Mouse (Mus musculus): ENCODE results near the gene Btbd11.

The Btbd11 gene

DNA sequence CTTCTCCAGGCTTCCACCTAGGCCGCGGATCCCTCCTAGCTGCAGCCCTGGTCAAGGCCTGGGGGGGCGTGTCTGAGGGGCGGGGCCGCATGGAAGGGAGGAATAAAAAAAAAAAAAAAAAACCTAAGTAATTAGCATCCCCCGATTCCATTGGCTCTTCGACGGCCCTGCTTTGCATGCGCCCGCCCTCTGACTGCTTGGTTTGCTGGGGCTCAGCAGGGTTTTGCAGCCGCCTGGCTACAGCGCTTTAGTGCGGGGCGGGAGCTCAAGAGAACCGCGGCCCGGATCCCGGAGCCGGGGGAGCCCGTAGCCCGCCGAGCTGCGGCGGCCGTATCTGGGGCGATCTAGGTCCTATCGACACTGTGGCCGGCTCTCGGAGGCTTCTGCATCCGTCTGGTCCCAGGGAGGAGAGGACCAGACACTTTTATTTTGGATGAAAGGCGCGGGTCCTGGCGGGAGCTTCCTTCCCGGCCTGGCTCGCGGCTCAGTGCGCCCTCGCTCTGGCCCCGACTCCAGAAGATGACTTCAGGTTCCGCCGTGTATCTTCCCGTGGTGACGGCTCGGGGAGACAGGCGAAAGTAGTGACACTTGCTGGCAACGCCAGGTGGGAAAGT, at the start of gene Btbd11:
Gene Btbd11 (plus strand): TSS at position 210 of the 614 bp plus-strand sequence.
- peak; percentile 96 to 97 for DNase-seq

DNA sequence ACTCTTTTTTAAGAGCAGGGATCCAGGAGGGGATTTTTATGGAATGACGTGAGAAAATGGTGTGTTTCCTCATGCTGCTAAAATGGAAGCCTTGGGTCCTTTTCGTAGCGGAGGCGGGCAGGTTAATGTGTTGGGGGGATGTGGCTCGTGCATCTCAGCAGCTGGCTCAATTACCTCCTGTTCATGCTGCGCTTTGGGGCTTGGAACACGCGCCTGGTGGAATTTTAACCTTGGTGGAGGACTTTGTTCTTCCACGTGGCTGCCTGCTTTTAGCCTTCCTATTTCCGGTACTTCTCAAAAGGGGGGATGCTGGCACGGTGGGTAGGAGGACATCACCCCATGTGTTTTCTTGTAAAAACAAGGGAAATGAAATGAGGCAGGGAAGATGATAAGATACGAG, 47.9 kb upstream of the Btbd11 start:
- peak; percentile 50 to 67 for DNase-seq

DNA sequence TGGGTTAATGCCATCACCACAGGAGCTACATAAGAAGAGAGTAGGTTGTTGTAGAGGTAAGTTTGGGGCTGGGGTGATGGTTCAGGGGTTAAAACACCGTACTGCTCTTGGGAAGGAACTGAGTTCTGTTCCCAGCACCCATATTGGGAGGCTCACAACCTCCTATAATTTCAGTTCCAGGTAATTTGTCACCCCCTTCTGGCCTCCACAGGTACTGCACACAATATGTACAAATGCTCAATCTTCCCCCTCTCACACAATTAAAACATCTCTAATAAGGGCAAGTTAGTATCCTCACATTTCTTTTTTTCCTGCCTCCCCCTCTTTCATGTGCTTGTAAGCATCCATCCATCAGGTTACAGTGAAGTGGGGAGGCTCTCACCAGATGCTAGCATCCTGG, 44.7 kb upstream of the Btbd11 start:
- DNase-seq, result no peak

DNA sequence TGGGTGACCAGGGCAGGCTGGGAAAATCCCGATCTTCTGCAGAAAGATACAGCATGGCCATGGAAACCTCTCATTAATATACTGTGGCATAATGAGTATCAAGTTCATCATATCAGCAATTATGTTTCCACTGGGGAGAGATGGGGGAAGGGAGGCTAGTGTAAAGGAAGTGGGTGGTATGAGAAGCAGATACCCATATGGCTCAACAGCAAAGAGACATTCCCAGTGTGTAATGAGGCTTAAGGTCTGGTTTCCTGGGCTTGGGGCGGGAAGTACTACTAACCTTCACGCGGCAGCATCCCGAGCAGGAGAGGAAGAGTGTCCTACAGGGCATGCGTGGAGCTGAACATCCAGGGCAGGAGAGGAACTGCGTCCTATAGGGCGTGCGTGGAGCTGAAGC, 39.4 kb upstream of the Btbd11 start:
- DNase-seq, result no peak

DNA sequence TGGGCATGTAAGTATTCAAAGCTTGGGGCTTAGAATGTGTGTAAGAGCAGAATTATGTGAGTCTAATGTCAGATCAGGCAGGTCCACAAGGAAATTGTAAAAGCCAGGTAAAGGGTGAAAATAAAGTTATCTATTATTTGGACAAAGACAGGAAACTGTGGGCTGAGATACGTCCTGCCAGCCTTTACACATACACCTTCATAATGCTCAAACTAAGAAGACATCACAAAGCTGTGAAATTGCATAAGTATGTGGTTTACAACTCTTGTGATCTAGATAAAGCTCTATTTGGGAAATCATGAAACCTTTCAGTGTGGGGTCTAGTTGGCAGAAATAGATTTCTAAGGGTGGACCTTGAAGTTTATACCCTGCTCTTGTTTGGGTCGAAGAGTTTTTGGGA, 34.1 kb upstream of the Btbd11 start:
- DNase-seq, result no peak

DNA sequence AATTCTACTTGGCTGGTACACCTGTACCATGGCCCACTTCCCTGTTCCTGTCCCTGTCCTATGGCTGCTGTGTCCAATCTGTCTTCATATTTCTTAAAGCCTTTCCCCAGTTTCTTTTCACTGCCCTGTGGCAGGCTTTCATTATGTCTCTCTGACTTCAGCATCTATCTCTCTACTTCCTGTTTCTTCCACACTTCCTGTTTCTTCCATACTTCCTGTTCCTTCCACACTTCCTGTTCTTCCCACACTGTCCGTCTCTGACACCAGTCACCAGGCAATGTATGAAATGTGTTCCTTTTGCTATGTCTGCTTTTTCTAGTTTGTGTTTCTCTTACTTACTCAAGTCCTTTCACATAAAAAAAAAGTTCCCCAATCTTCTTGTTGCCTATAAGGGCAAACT, 32.3 kb upstream of the Btbd11 start:
- no peak for DNase-seq

DNA sequence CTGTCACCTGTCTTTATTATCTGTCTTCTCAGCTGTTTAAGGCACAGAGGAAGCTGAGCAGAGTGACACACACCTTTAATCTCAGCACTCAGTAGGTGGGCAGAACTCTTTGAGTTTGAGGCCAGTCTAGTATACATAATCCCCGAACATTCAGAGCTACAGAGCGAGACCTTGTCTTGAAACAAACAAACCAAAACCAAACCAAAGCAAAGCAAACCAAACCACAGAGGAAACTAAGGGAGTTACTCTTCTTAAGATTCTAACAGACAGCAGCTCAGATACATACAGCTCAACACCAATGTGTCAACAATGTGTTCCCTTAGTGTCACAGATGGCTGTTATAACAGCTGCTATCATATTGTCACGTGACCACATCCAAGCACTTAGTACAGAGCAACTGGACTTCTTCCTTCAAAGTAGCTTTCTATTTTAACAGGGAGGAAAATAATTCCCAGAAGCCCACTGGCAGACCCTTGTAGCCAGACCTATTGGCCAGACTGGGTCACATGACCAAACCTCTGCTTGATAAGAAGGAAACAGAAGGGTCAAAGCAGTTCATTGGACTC, 27.0 kb upstream of the Btbd11 start:
- no peak for DNase-seq

DNA sequence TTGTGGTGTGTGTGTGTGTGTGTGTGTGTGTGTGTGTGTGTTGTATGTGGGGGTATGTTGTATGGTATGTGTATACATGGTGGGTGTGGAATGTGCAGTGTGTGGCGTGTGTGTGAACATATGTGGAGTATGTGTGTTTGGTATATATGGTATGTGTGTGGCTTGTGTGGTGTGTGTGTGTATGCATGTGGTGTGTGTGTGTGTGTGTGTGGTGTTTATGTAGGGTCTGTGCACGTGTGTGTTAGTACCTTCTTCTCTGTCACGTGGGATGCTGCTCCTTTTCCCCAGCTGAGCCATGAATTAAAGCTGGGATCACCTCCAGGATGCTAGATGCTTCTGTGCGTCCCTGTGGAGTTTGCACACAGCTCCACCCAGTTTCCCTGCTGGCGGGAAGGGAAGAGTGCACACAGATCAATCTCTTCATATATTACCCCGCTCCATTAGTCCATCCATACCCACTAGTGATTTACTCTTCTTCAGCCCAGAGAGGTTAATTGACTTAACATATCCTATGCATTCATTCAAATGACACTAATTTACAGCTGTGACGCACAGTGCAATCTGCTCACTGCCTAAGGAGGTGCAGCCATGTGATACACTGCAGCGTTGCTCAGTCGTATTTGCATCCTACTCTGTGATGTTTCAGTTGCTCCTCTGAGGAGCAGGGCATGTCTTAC, 23.7 kb upstream of the Btbd11 start:
- DNase-seq, result no peak

DNA sequence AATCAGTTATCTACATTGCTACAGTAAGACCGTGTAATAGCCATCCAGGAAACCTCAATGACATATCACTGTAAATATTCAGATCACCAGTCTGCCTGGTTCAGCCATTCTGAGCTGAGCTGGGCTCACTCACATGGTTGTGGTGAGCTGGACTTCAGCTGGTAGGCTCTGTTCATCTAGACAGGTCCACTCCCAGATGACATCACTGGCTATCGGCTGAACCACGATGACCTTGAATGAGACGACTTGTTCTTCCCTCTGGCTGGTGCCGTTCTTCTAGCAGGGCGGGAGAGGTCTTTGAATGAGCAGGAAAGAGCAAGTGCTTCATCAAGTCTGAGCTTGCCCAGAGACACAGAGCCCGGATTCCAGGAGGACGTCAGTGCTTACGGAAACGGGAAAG, 19.7 kb upstream of the Btbd11 start:
- no peak for DNase-seq

DNA sequence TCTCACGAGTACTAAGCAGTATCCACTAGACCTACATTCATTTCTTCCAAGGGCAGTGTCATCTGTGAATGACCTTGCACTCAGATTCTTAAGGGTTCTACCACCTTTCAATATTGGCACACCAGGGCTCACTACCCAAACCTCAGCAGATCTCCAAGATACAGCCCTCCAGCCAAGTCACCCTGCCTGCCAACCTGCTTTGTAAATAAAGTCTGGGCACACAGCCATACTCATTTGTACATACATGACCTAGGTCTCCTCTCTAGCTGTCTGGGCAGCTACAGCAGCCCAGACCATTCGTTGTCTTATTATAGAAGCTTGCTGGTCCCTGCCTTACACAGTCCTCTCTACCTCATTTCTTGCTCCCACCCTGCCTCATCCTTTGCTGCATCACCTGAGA, 15.3 kb upstream of the Btbd11 start:
- no peak for DNase-seq

DNA sequence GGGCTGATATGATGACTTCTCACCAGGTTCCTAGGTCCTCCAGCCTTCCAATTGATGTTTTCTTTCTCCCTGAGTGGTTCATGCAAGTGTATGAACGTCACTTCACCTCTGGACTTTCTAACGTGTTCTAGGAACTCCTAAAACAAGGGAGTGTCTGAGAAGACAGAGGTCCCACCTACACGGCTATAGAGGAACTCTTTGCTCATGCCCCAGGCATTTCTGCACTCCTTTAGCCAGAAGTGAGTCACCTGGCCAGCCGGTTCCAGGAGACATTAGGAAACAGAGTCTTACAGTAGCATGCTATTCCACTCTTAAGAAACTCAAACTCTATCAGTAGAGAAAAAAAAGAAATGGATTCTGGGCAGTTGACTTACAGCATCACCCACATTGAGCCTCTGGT, 14.5 kb upstream of the Btbd11 start:
- no peak for DNase-seq

DNA sequence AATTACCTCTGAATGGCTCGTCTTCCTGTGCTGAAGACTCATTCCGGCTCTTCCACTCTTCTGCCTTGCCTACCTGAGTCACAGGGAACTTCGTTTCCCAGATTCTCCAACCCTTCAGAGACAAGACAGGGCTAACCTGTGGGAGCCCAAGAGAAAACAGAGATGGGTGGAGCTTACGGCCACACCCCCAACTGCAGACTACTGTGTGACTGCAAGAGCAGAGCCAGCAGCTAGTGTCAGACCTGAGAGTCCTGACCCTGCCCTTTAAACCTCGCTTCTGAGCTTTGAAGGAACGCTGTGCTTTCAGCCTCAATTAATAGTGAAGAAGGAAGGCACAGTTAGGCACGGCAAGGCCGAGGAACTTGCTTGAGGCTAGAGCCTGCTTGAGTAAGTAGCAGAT, 7.6 kb upstream of the Btbd11 start:
- DNase-seq, result peak; percentile 15 to 50

DNA sequence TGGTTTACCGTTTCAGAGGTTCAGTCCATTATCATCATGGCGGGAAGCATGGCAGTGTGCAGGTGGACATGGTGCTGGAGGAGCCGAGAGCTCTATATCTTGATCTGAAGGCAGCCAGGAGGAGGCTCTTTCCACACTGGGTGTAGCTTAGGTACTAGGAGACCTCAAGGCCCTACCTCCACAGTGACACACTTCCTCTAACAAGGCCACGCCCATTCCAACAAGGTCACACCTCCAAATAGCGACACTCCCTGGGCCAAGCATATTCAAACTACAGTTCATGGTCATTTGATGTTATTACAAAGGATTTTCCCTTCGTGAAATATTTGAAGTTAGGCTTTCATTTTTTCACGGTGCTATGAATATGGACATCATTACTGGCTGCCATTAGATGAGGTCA, 3.6 kb upstream of the Btbd11 start:
- DNase-seq, result no peak

DNA sequence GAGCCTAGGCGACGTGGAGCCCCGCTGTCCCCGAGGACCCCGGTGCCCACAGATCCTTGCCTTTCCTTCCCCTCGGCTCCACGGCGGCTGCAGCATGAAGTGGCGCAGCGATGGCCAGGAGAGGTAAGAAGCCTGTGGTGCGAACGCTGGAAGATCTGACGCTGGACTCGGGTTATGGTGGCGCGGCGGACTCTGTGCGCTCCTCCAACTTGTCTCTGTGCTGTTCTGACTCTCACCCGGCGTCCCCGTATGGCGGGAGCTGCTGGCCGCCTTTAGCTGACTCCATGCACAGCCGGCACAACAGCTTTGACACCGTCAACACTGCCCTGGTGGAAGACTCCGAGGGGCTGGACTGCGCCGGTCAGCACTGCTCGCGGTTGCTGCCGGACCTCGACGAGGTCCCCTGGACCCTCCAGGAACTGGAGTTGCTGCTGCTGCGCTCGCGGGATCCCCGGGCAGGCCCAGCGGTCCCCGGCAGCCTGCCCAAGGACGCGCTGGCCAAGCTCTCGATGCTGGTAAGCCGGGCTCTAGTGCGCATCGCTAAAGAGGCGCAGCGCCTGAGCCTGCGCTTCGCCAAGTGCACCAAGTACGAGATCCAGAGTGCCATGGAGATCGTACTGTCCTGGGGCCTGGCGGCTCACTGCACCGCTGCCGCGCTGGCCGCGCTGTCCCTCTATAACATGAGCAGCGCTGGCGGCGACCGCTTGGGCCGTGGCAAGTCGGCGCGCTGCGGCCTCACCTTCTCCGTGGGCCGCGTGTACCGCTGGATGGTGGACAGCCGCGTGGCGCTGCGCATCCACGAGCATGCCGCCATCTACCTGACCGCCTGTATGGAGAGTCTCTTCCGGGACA, 831 bp downstream of the Btbd11 start:
- peak; percentile 57 to 71 for DNase-seq

DNA sequence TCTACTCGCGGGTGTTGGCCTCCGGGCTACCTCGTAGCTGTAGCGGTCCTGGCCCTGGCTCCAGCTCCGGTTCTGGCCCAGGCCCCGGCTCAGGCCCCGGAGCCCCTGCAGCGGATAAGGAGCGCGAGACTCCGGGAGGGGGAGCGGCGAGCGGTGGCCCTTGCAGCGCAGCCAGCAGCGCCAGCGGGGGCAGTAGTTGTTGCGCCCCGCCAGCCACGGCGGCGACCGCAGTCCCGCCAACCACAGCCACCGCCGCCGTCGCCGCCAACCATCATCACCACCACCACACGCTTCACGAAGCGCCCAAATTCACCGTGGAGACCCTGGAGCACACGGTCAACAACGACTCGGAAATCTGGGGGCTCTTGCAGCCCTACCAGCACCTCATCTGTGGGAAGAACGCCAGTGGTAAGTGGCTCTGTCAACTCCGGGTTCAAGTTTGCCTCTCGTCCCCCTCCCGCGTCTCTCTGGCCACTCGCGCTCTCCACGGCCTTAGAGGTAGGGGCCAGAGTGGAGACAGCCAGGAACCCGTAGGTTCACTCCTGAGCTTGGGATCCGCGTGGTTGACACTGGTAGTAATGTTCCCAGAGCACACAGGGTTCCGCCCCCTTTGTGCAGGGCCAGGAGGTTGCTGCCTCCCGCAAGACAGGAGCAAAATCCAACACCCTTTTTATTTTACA, 1.6 kb downstream of the Btbd11 start:
- DNase-seq, result peak; percentile 47 to 52

DNA sequence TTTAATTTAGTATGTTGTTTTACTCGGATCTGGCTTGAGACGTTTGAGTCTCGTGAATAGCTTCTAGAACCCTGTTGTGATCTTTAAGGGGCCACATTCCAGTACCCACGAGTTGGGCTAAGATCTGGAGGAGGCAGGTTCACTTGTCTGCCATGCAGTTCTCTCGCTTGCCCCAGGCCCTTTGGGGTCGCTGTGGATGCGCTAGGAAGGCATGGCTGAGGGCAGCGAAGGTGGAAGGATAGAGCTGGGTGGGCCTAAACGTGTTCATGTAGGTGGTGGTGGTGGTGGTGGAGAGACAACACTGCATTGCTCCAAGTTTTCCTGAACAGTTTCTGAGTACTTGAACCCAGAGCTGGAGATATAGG, 2.1 kb downstream of the Btbd11 start:
- peak; percentile 71 to 80 for DNase-seq

DNA sequence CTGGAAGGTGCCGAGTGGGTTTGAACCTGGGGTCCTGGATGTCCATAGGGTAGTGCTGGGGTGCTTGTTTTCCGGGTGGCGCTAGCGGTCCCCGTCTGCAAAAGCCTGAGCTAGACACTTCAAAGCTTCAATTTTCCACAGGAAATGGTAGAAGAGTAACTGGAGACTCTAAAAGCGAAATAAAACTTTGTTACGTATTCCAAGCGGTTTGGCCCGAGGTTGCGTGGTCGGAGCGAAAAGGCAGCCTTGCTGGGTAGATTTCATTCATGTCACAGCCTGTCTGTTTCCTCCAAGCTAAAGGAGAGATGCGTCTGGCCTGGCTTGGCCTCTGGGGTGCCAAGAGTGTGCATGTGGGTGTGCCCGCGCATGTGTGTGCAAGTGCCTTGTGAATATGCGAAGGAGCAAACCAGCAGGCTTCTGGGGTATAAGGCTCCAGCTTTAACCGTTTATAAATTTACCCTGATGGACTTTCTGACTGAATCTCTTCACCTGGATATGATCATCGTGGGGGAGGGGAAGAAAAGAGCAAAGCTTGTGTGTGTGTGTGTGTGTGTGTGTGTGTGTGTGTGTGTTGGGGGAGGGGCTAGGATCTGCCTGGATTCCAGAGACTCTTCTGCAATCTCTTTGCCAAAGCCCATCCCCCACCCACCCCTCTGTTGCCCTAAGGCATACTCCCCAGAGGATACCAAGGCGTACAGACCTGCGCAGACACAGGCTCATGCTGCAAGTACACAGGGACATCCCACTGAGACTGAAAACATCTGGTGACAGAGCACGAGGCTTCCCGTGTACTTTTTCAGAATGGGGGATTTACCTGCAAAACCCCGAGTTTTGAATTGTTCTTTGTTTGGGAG, 2.9 kb downstream of the Btbd11 start:
- DNase-seq, result peak in 1 of 2 experiments; percentile 16

DNA sequence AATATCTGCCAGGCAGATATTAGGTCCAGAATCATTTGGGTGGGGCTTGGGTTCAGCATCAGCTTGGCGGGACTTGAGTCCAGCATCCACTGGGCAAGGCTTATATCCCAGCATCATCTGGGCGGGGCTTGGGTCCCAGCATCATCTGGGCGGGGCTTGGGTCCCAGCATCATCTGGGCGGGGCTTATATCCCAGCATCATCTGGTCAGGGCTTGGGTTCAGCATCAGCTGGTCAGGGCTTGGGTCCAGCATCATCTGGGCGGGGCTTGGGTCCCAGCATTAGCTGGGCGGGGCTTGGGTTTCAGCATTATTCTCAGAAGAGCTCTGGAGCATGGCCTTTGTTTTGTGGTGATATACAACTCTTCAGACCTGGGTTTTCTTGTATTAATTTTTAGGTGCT, 6.4 kb downstream of the Btbd11 start:
- no peak for DNase-seq

DNA sequence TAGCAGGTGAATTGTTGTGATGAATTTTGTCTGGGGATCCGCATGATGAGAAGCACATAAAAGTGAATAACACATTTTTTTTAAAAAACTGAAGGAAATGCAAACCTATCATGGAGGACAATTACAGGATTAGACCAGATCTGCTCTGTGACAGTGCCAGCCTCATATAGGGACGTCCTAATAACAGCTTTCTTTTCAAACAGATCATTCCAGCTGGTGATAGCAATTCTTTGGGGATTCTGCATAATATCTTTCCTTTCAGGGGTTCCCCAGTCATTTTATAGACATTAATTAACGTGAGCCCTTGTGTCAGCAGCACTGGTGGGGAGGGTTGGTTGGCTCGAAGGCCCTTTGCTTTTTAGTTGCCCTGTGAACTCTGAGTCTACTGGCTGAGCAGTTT, 7.9 kb downstream of the Btbd11 start:
- DNase-seq, result no peak

DNA sequence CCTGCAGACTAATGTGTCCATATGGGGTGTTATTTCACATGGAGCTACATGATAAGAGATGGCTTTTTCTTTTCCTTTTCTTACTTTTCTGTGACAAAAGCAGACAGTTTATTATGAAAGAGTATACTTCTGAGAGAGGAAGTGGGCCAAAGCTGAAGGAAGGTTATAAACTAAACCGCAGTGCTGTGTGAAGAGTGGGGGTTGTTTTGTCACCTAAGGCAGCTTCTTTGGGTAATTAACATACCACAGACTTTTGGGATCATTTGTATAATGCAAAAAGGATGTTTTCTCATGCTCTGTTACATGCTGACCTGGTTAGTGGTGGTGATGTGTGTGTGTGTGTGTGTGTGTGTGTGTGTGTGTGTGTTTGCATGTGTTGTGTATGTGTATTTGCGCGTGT, 24.5 kb downstream of the Btbd11 start:
- DNase-seq, result no peak

DNA sequence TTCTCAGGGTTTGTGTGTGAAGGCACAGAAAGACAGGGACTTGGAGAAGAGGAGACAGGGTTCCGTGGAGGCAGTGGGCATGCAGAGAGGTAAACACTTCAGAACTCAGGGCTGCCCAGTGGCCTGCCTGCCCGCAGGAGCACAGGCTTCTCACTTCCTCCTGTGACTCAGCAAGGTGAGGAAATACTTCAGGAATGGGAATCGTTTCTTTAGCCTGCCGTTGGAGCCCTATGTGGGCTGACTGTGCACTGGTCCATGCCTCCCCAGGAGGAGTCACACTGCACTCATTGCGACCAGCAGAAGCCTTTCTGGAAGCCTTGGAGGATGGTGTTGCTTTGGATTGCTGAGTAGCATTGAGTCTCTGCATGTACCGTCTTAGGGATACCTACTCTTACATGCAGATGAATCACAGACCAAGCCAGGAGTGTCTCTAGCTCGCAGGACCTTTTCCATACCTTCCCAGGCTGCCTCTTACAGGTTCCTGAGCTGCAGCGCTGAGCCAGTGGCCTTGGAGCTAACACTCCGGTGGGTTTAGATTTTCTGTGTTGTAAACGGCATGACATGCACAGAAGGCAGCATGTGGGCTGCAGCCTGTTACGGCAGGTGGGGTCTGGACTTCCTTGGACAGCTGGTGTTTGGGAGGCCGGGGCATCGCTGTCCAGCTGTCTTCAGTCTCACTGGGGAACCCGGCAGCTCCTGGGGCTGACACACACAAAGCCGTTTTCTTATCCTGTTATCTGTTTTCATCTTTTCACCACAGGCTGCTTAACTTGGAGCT, 34.4 kb downstream of the Btbd11 start:
- peak; percentile 4 to 7 for DNase-seq
